Mouse (Mus musculus) CH12F3 (cell line): Measurements from ENCODE around the gene Rnf32.

Experiments
- in situ Hi-C: fragments of 300-500 bp; cut with MboI; formaldehyde crosslinking; loops from 2 replicates; pipeline ENCODE4 v1.14.3; 2020; ENCODE audit warnings: low sequenced_read_pairs

Rnf32 gene

DNA sequence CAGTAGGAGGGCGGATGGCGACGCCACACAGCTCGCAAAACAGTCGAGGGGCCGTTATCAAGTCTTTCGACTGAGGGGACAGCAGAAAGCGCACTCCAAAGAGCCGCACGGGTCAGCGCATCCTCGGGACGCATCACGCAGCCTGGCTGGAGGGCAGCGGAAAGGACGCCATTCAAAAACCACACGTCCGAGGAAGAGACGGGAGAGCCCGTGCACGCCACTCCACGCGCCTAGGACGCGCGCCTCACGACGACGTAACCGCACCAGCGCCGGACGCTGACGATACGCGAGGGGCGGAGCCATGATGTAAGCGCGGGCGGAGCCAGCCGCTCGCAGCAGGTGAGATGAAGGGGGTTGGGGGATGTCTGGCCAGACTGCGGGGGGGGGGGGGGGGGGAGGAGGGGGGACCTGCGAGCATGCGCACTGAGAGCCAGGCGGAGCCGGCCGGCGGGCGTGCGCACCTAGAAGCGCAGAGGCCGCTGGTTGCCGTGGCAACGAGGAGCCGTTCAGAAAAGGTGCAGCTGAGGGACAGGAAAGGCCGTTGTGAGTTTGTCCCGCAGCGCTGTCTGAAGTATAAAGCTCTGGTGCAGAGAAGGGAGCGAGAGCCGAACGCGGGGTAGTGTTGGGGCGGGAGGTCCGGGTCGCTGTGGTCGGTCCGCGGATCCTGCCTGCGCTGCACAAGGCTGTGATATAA is at the start of gene Rnf32:
Gene Rnf32, plus strand, starts transcription at position 423 of the 694 bp plus-strand sequence.
- in situ Hi-C loops: no loop called here

DNA sequence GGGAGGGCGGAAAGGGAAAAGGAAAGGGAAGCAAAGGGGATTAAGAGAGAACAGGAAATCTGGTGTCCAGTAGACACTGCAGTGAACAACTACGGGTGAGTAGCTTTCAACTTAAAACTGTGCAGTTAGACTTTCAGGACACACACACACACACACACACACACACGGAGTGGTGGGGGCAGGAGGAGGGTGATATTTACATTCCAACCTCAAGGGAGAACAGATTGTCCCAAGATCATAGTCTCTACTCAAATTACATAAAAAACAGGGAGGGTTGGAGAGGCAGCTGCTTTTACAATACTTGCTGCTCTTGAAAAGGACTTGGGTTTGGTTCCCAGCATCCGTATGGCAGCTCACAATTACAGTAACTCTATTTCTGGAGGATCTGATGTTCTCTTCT is 45.6 kb upstream of the Rnf32 start:
- in situ Hi-C loops: no loop called here

DNA sequence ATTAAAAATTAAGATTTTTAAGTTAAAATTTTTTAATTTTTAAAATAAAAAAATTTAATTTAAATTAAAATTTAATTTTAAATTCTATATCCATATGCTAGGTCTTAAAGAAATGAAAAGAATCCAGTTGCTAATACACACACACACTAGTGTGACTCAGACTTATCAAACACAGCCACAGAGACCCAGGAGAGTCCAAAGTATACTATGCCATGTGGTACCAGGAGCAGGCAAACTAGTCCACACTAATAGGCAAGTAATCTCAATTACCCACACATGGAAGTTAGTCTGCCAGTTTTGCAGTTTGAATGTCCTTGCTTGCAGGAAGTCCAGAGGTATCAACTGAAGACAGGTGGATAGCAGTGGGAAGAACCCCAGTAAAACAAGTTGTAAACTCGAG is 35.9 kb upstream of the Rnf32 start:
- in situ Hi-C loops: no loop called here

GRCm38 (mm10) chr5:29166947-29167346 is 28.8 kb upstream of the Rnf32 start:
- in situ Hi-C loops: no loop called here

GRCm38 (mm10) chr5:29170193-29170592 is 25.6 kb upstream of the Rnf32 start:
- in situ Hi-C loops: no loop called here

GRCm38 (mm10) chr5:29171165-29171564 is 24.6 kb upstream of the Rnf32 start:
- in situ Hi-C loops: no loop called here

DNA sequence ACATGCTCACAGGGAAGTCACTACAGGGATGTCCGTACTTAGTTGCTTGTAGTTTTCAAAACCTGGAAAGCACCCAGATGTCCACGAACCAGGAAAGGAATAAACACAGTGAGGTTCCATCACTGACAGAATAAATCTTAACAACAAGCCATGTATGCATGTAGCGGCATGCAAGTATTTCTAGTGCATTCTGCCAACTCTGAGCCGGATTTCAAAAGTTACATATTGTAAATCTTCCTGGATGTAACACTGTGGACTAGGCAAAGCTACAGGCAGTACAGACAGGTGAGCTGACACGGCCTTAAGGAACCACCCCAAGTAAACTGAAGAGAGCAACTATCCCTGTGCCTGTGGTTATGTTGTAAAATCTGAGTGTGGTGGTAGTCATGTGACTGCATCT is 9.0 kb upstream of the Rnf32 start:
- in situ Hi-C loops: no loop called here

DNA sequence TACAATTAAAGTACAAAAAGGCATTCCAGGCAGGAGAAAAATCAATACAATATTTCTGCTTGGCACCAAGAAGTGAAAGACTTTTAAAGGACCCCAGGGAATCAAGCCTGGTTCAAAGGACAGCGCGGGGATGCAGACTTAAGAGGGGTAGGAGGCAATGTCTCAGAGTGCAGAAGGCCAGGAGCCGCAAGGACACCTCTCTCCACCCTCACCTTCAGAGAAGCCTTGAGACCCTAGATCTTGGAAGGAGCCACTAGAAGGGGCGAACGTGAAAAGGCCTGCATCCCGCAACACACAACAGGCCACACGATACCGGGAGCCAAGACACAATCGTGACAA is 592 bp upstream of the Rnf32 start:
- in situ Hi-C loops: no loop called here

DNA sequence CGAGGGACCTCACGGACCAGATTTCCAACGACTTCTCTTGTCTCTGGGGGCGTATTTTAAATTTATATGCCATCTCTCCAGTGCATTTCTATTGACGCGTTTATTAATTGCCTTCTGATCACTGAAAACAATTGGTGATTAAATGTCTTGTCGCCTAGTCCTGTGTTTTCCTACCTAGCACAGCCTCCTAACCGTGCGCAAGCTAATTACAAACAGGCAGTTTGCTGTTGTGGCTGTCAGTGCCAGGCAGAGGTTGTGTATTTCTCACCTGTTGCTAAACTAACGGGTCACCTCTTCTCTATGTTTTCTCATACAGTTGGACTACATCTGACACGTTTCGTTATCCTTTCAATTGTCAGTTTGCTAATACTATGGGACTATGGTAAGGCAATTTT is 469 bp downstream of the Rnf32 start:
- in situ Hi-C loops: no loop called here

DNA sequence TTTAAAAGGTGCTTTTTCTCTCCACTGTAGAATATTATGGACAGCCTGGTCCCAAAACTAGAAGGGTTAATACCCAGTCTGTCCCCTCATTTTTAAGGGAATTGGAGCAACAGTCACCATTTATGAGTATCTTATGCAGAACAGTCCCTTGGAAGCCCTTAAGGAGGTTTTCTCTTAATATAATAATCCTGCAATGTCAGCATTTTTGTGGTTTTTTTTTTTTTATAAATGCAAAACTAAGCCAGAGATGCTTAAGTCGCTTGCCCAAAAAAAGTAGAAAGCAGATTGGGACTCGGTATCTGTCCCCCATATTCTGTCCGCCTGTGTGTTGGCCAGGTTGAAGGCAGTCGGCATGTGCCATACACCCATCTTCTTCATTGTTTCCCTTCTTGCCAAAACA is 1.4 kb downstream of the Rnf32 start:
- in situ Hi-C loops: no loop called here

DNA sequence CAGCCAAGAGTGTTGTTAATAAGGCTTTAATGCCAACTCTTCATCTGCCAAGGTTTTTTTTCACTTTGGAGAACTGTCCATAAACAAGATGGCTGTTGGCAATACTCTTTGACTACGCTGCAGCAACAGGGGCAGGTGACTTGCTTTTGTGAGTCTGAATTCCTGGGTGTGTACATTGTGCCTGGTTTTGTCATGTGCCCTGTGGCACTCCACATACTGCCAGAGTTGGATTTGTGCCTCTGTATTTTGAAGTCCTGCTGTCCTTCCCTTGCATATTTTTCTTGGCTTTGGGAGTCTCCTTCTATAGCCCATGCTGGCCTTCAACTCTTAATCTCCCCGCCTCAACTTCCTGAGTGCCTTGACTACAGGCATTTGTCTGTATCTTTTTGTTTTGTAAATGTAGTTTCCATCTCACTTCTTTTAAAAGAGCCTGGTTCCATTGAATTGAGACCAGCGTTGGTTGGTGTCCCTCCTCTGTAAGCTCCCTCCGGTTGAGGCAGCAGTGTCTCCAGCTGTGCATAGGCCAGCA is 3.2 kb downstream of the Rnf32 start:
- in situ Hi-C loops: no loop called here

DNA sequence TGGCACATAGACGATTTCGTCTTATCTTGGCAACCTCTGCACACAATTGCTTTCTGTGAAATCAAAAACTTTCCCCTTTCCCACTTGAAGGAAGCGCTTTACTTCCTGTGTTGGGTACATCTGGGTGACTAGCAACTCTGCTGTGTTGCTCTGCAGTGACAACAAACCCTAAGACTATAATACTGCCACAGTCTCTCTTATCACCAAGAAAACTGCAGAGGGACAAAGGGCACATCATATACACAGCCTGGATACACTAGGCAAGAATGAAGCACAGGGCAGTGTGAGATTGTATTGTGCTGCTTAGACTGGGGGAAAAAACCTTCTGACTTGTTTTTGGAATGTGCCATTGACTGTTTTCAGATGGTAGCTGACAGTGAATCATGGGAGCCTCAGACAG is 4.1 kb downstream of the Rnf32 start:
- in situ Hi-C loops: no loop called here

DNA sequence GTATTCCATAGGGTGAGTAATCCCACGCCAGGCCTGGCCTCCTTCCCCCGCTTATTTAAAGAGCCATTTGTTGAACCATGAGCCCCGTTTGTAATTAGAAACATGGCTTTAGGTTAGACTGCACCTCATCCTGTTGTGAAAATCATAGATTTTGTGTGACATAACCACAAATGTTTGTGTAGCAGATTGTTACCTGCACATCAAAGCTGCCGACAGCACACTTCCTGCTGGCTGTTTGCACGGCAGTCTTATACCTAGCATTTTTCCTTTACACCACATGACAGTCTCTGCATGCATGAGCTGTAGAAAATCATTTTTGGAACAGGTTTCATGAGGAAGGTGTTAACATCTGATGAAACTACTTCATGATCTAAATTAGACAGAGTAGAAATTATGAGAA is 9.9 kb downstream of the Rnf32 start:
- in situ Hi-C loops: no loop called here

GRCm38 (mm10) chr5:29211980-29212555 is 16.3 kb downstream of the Rnf32 start:
- in situ Hi-C loops: no loop called here

GRCm38 (mm10) chr5:29217997-29218396 is 22.2 kb downstream of the Rnf32 start:
- in situ Hi-C loops: no loop called here

GRCm38 (mm10) chr5:29224089-29224488 is 28.3 kb downstream of the Rnf32 start:
- in situ Hi-C loops: no loop called here

- in situ Hi-C loops: no loop called here
Observed at GRCm38 (mm10) chr5:29230481-29230880, 34.7 kb downstream of the Rnf32 start.

- in situ Hi-C loops: no loop called here
Observed at GRCm38 (mm10) chr5:29238379-29238778, 42.6 kb downstream of the Rnf32 start.

DNA sequence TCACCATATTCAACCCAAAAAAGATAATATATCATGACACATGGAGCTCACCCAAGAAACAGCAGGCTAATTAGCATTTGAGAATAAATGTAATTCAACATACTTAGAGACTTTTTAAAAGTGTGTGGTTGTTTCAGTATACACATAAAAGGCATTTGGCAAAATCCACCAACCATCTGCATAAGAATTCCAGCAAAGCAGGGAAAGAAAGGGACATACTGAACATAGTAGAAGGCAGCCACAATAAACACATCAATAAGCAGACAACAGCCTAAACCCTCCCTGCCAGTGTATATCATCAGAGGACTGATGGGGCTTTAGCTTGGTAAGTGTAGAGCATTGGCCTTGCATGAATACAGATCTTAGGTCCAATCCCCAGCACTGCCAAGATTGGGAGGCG is 49.0 kb downstream of the Rnf32 start:
- in situ Hi-C loops: no loop called here

GRCm38 (mm10) chr5:29250795-29251495 is 55.2 kb downstream of the Rnf32 start:
- in situ Hi-C loops: no loop called here

DNA sequence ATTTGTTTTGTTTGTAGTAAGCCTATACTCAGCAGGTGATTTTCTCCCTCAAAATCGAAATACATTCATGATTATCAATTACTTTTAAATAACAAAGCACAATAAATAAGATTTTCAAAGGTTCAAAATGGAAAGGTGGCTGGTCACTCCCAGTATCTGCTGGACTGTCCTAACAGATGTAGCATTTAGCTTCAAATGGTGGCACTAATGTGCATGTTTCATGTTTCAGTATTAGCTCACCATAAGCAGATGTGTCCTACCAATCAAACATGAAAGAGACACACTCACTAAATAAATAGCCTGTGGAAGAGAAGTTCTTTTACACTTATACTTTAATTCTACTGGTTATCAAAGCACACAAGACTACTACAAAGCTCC is 55.7 kb downstream of the Rnf32 start:
- in situ Hi-C loops: no loop called here

DNA sequence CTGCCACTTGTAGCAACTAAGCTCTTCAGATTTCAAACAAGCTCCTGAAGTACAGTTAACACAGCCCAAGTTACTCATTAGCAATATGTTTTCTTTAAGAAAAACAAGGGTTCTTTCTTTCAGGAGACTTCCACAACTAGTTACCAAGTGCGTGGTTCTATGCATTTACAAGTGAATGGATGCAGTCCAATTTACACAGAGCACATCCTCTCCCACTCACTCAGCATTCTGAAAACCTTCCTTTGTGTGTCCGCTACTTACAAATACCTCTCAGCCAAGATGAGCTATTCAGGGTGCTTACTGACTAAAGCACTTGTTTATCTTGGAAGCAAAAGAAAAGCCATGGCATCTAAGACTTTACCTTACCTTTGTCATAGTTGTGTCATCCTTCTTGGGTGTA is 58.1 kb downstream of the Rnf32 start:
- in situ Hi-C loops: no loop called here
